Mouse (Mus musculus) gastrocnemius, adult 18-20 months (tissue): ENCODE data around the gene Apoa4. TPM values are rescaled to one million over a fixed set of nuclear protein-coding genes. Genes with fewer than 3 reads are reported as not detected.
A peak's percentile ranks its signal among the peaks of the same experiment; 100 is the strongest.

Source experiments
- DNase-seq: peaks from one replicate; pipeline ENCODE4 v3.0.0; 2021; ENCODE audit warnings: low spot score
- long read RNA-seq, 2 experiments: library from polyadenylated mRNA; stranded (forward); transcript quantifications; one replicate each; pipeline ENCODE4 v2.0.0; 2021
- total RNA-seq, 2 experiments: library from RNA; stranded (reverse); gene quantifications; 2 replicates each; pipeline ENCODE4 v1.2.3; 2021

Apoa4 gene
- total RNA-seq = not detected
- long read RNA-seq, experiment 1 = 0 reads
- long read RNA-seq, experiment 2 = 0 reads

DNA sequence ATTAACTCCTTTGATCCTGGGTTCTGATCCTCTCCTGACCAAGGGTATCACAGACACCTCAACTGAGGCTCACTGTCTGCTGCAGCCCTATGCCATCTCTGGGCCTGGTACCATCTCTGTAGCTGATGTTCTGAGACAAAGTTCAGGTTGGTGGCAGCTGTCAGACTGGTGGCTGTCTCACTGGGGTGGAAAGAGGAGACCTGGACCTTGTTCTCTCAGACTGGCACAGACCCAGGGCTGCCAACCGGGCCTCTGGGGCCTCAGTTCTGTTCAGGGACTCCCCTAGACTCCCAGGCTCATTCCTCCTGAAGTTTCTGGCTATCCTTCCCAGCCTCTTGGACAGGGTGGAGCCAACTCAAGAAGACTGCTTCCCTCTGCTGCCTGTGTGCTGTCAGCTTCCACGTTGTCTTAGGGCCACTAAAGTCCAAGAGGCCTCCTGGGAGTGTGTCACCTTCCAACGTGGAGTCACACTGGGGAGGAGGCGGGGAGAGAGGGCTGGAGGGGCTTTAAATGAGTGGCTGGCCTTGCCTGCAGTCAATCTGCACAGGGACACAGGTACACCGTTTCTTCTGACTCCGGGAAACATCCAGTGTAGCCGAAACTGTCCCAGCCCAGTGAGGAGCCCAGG, at the start of gene Apoa4:
Gene Apoa4, plus strand, starts transcription at position 171 of the 628 bp plus-strand sequence.
- no peak for DNase-seq

- DNase-seq = no peak
Observed at GRCm38 (mm10) chr9:46191234-46191633, 49.3 kb upstream of the Apoa4 start.

DNA sequence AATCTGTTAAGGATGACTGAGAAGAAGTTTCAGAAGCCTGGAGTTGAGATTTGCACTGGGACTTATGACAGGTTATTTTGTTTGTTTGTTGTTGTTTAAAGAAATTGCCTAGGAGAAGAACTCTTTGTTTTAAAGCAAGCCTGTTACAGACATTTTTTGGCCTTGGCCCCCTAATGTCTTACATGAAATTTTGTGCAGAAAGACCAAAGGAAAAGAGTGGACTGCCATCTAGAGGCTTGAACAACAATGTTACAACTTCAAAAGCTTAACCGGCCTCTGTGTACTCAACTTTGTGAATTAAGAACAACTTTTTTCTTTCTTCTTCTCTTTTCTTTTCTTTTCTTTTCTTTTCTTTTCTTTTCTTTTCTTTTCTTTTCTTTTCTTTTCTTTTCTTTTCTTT, 48.9 kb upstream of the Apoa4 start:
- peak; percentile 48 for DNase-seq

- no peak for DNase-seq
Observed at GRCm38 (mm10) chr9:46192642-46193041, 47.9 kb upstream of the Apoa4 start.

- DNase-seq = no peak
Observed at GRCm38 (mm10) chr9:46194809-46195208, 45.7 kb upstream of the Apoa4 start.

GRCm38 (mm10) chr9:46196699-46197169, 43.8 kb upstream of the Apoa4 start:
- DNase-seq = peak; percentile 61

DNA sequence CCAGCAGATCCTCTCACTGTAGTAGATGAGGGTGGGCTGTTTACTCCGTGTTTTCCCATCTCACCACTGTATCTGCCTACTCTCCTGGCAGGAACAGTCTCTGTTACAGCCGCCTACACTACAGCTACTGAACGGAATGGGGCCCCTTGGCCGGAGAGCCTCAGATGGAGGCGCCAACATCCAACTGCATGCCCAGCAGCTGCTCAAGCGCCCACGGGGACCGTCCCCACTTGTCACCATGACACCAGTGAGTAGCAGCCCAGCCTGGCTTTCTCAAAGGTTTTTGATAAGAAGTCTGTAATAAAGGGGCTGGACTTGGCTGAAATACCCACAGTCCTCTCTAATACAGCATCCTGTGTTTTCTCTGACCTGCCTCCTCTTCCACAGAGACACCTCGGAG, 42.0 kb upstream of the Apoa4 start:
- no peak for DNase-seq

DNA sequence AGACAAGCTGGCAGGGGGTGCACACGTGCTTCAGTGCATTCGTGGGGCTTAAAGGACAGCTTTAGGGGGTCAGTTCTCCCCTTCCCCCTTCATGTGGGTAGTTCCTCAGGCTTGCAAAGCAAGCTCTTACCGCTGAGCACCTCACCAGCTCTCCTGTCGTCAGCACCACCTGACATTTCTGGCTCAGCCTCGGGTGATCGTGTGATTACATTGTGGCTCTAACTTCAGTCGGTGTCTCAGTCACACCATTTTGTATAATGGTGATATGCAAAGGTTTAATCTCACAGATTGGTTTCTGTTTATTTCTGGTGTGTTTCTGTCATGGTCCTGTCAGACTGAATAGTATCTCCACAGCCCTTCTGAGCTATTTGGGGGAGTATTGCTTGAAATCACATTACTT, 41.6 kb upstream of the Apoa4 start:
- DNase-seq = no peak

GRCm38 (mm10) chr9:46199609-46200008, 40.9 kb upstream of the Apoa4 start:
- no peak for DNase-seq

DNA sequence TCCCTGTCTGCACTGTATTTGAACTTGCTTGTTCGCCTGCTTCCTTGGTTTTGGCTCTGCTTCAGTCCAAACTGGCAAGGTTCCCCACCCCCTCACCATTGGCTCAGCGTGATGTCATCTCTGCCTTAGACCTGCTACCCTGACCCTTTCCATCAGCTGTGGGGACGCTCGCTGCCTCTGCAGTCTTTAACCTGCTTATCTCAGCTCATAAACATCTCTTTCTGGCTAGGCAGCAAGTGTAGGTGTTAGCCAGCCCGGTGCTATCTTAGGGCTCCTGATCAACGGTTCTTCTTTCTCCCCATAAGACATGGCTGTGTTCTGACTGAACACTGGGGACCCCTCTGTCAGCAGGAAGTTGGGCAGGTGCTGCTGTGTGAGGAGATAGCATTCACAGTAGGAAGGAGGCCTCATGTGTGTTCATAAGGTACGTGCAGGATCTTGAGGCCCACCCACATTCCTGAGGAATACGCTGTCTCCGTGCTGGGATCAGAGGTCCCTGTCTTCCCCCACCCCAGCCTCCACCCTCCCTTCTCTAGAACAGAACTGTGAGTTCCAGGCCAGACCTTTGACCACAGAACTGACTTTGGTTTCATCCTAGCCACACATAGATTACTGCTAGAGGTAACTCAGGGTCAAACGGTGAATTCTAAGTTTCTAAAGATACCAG, 33.5 kb upstream of the Apoa4 start:
- no peak for DNase-seq

DNA sequence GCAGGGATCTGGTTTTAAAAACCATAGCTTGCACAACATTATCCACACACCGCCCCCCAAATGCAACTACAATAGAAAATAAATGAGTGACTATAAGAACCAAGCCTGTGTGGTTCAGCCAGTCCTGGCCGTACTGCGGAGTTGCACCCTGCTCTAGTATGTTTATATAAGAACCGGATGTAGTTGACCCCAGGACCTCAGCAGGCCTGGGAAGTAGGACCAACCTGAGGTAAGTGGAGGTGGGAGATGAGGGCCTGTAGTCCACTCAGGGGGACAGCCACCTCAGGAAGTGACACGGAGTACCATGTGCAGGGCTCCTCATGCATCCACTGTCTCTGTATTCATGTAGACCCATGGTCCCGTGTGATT, 33.0 kb upstream of the Apoa4 start:
- DNase-seq = no peak

- DNase-seq = no peak
Observed at GRCm38 (mm10) chr9:46208401-46208974, 32.0 kb upstream of the Apoa4 start.

DNA sequence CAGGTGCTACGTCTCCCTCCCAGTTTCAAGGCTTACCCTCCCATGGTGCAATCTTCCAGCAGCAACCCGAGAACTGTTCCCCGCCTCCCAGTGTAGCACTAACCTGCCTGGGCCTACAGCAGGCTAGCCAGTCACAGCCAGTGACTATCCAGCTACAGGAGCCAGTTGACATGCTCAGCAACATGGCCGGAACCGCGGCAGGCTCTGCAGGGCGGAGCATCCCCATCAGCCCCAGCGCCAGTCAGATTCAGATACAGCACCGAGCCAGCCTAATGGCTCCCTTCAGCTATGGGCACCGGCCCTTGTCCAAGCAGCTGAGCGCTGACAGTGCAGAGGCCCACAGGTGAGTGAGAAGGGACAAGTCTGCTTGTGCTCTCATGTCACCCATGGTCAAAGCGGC, 30.0 kb upstream of the Apoa4 start:
- DNase-seq = no peak

- DNase-seq = no peak
Observed at GRCm38 (mm10) chr9:46214276-46214675, 26.2 kb upstream of the Apoa4 start.

DNA sequence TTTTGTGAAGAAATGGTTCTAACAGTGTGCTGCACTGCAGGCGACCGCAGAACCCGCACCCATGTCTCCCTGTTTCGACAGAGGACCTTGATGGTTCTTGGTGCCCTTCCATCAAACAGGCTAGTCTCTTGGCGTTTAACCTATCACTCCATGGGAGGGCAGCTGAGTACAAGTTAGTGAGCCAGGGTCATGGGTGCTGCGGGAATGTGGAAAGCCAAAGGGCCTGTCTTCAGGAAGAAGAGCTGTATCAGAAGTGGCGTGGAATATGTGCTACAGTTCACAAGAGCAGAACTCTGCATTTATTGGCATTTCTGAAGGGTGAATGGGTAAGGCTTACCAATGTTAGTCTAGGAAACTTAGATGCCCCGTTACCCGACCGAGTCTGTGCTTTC, 25.6 kb upstream of the Apoa4 start:
- no peak for DNase-seq

DNA sequence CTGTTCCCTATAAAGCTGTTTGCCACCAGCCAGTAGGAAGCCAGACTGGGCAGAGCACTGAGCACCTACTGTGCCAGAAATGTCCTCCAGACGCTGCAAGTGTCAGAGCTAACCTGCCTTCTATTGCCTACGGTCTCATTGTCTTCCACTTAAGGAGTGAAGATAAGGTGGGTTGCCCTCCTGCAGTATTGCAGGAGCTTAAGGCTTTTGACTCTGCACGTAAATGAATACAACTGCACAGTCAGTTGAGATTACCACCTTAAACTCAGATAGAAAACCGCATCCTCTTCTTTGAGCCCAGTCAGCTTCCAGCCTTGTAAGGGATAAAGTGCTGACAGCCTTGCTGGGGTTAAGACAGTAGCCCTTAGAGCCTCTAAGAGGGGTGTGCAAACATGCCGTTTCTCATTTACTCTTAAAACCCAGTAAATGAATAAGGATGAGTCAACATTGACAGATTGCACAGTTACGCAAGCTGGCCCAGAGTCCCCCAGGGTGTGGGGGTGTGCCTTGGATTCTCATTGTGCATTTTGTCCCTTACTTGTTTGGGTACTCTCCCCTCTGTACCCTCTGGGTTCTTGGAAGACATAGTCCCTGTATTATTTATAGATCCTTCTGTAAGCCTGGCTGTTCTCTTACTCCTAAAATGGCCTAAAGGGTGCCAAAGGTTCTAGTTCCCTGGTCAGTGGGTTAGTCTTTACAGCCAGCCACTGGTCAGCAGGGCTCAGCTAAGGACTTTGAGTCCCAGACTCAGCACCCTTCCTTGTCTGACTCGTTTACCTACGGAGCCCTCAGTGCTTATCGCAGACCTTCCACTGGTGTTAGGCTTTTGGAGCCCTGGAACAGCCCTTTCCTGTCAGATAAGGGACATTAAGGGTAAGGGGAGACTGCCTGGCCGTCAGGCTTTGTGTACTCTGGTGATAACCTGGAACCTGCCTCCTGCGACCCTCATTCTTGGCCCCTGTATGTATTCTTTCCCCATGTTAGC, 24.9 kb upstream of the Apoa4 start:
- peak; percentile 34 for DNase-seq

DNA sequence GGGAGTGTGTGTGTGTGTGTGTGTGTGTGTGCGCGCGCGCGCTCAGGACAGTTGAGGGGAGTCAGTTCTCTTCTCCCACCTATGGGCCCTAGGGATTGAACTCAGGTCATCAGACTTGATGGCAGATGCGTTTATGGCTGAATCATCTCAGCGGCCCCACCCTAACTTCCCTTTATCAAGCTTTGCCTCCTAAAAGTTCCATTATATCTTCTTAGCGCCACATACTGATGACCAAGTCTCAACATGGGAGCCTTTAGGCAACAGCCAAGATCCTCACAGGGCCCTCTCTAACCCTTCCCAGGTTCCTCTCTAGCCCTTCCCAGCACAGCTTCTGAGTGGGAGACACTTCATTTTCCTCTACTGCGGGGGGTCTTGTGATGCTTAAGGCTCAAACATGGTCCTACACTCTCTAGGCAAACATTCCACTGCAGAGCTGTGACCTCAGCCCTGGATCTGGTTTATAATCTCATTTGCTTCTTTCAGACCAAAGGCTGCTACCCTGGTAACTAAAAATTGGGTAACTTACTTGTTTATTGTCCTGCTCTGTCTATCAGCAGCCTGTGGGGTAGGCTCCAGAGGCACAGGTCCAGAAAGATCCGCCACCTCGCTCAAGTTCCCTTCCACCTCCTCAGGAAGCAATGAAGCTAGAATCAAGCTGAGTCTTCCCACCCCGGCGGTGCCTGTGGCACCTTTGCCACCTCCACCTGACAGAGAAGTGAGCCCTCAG, 23.6 kb upstream of the Apoa4 start:
- no peak for DNase-seq

DNA sequence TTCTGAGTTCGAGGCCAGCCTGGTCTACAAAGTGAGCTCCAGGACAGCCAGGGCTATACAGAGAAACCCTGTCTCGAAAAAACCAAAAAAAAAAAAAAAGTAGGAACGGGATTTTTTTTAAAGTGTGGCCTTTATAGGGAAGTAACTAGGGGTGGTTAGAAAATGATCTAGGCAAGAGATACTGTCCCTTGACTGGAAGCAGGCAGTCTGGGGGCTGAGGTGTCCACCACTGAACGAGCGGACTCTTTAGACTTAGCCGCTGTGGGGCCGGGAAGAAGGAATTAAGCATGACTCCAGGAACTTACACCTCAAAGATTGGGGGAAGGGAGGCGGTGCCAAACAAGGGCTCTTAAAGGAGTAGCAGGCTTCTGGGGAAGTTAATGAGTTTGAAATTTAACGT, 22.3 kb upstream of the Apoa4 start:
- DNase-seq = no peak

GRCm38 (mm10) chr9:46223090-46223489, 17.4 kb upstream of the Apoa4 start:
- no peak for DNase-seq

DNA sequence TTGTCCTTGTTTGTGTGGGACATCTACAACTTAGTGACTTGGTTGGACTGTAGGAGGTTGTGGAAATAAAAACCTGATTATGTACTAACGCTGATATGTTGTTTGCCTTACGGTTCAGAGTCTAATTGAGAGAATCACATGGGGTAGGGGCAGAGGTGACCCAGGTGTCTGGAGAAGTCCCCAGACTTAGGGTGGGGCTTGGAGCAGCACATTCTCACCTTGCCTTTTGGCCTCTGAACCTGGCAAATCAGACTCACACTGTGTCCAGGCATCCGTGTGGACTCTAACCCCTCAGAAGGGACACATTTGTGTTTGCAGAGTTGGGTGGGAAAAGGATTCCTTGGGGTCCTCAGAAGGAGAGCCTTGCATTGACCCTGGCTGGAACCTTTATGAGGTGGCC, 16.4 kb upstream of the Apoa4 start:
- DNase-seq = no peak
